Mouse (Mus musculus) hindbrain, postnatal 0 days (tissue): ENCODE data around the gene Olfr592. TPM values are rescaled to one million over a fixed set of nuclear protein-coding genes. Genes with fewer than 3 reads are reported as not detected.
"Not testable (repeated sequence)": the region's sequence is repeated elsewhere in the genome, so short reads cannot be mapped to it uniquely, and the experiment has no call there.

Experiments
- ATAC-seq: fragments of 200-750 bp; cut with Nextera tagmentation; 2 replicates; pipeline ENCODE4 v1.8.0; 2017; ENCODE audit warnings: mild to moderate bottlenecking, moderate TSS enrichment, moderate library complexity
- DNase-seq: peaks from one replicate; pipeline ENCODE4 v3.0.0-alpha.2; 2015; ENCODE audit warnings: low spot score
- H3K27ac ChIP-seq: fragments of 300-500 bp; sonication (generic); 2 replicates; pipeline ENCODE4 v1.5.1; 2014; ENCODE audit warnings: mild to moderate bottlenecking
- H3K27me3 ChIP-seq: fragments of 300-500 bp; sonication (generic); 2 replicates; pipeline ENCODE4 v1.6.1; 2014; ENCODE audit warnings: low read length, mixed read lengths; ENCODE audit not compliant: insufficient read depth
- H3K36me3 ChIP-seq: fragments of 300-500 bp; sonication (generic); 2 replicates; pipeline ENCODE4 v1.6.1; 2014; ENCODE audit warnings: low read length, mixed read lengths; ENCODE audit not compliant: insufficient read depth
- H3K4me1 ChIP-seq: fragments of 300-500 bp; sonication (generic); 2 replicates; pipeline ENCODE4 v1.6.1; 2014; ENCODE audit warnings: antibody characterized with exemption, low read length, mixed read lengths; ENCODE audit not compliant: insufficient read depth
- H3K4me2 ChIP-seq: fragments of 300-500 bp; sonication (generic); 2 replicates; pipeline ENCODE4 v1.6.1; 2014; ENCODE audit warnings: low read depth, mild to moderate bottlenecking, low read length, moderate library complexity, mixed read lengths
- H3K4me3 ChIP-seq: fragments of 300-500 bp; sonication (generic); 2 replicates; pipeline ENCODE4 v1.5.1; 2014; ENCODE audit warnings: low read length
- H3K9ac ChIP-seq: fragments of 300-500 bp; sonication (generic); replicated peaks from 2 replicates; pipeline ENCODE4 v1.6.1; 2014; ENCODE audit warnings: mild to moderate bottlenecking, low read length, moderate library complexity, mixed read lengths
- H3K9me3 ChIP-seq: fragments of 300-500 bp; sonication (generic); 2 replicates; pipeline ENCODE4 v1.6.1; 2016; ENCODE audit warnings: low read length, mixed read lengths
- CTCF ChIP-seq: IDR thresholded peaks from 2 replicates; pipeline ENCODE4 v1.5.1; 2016; ENCODE audit warnings: antibody characterized with exemption, control low read depth, low read depth
- WGBS: fragments of 180-500 bp; shearing (Covaris S2); extraction: QIAGEN DNeasy Blood & Tissue Kit; methylation state at CpG from one replicate; pipeline ENCODE4 v1.1.7; 2014; 5-methylcytosine and 5-hydroxymethylcytosine counted together
- polyA plus RNA-seq: library from polyadenylated mRNA; unstranded; fragments of >200 nt; fragmentation: Nextera tagmentation; extraction: Ambion mirVana; gene quantifications from 2 replicates; pipeline ENCODE4 v1.2.1, GENCODE M21; 2015
- total RNA-seq: library from RNA; depleted of rRNA; stranded (reverse); fragments of >200 nt; gene quantifications from 2 replicates; pipeline ENCODE4 v1.2.3, GENCODE M21; 2014; rRNA removed

The Olfr592 gene
- total RNA-seq (not detected in 2 replicates), polyA plus RNA-seq (not detected in 2 replicates)

DNA sequence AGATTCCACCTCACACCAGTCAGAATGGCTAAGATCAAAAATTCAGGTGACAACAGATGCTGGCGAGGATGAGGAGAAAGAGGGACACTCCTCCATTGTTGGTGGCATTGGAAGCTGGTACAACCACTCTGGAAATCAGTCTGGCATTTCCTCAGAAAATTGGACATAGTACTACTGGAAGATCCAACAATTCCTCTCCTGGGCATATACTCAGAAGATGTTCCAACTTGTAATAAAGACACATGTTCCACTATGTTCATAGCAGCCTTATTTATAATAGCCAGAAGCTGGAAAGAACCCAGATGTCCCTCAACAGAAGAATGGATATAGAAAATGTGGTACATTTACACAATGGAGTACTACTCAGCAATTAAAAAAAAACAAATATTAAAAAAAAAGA, at the start of gene Olfr592:
TSS of gene Olfr592 (plus strand) at position 301 of the 400 bp plus-strand sequence.
- H3K9me3 ChIP-seq, H3K36me3 ChIP-seq, DNase-seq, ATAC-seq, H3K27ac ChIP-seq, H3K9ac ChIP-seq, H3K4me2 ChIP-seq, H3K27me3 ChIP-seq, H3K4me1 ChIP-seq, H3K4me3 ChIP-seq: not testable (repeated sequence)
- WGBS = 72% methylated on average over 1 of the region's 1 CpGs

DNA sequence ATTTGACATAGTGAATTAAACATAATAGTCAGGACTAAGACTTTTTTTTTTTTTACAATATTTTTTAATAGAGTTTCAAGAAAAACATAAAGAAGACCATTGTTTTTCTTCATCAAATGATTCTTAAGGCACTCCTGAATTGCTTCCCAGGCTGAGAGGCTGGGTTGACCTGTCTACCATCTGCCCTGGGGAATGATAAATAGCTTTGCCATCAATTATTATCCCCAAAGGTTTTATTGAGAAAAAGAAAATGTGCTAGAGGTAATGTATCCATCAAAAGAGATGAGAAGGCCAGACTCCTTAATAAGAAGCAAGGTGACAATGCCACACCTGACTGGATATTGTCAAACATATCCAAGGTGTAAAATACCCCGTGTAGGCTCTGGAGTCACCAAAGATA, 44.0 kb upstream of the Olfr592 start, which contains the start of gene Olfr588-ps1:
TSS of gene Olfr588-ps1 (plus strand) at position 301 of the 400 bp plus-strand sequence.
- no peaks in the 10 kb centered on the region for H3K36me3 ChIP-seq
- H3K4me1 ChIP-seq = no peaks in the 10 kb centered on the region
- no peaks in the 10 kb centered on the region for H3K9me3 ChIP-seq
- no peak within 1 kb of the TSS for H3K9ac ChIP-seq
- H3K27ac ChIP-seq = no peak within 1 kb of the TSS
- no peak within 1 kb of the TSS for H3K4me2 ChIP-seq
- DNase-seq (no peak), ATAC-seq (no peak)
- TF ChIP-seq CTCF = no peak
- no peaks in the 10 kb centered on the region for H3K27me3 ChIP-seq
- H3K4me3 ChIP-seq = no peak within 1 kb of the TSS
- WGBS = 83% methylated on average over 1 of the region's 1 CpGs

DNA sequence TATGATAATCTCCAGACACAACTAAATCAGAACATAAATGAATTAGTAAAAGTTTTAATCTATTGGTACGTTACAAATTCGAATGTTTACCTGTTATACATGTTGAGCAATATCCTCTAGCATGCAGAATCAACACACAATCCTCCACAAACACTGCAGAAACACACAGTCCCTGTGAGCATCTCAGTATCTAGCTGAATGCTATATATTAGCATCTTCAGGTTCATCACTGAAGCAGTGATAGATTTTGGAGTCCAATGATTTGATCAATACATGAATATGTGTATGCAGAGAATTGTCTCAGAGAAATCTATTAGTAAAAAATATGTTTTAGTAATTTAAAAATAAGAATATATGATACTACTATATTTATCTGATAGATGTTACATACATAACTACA, 28.3 kb upstream of the Olfr592 start, which contains the start of gene Olfr589:
TSS of gene Olfr589 (minus strand) at position 101 of the 400 bp plus-strand sequence.
- TF ChIP-seq CTCF = no peak
- WGBS = 64% methylated on average over 2 of the region's 2 CpGs
- Histone ChIP-seq H3K27me3 (no peaks in the 10 kb centered on the region), H3K9ac (no peak within 1 kb of the TSS), H3K4me3 (no peak within 1 kb of the TSS), H3K36me3 (no peaks in the 10 kb centered on the region), H3K4me2 (no peak within 1 kb of the TSS), H3K9me3 (no peaks in the 10 kb centered on the region), H3K27ac (no peak within 1 kb of the TSS), H3K4me1 (no peaks in the 10 kb centered on the region)
- DNase-seq (no peak), ATAC-seq (no peak)

DNA sequence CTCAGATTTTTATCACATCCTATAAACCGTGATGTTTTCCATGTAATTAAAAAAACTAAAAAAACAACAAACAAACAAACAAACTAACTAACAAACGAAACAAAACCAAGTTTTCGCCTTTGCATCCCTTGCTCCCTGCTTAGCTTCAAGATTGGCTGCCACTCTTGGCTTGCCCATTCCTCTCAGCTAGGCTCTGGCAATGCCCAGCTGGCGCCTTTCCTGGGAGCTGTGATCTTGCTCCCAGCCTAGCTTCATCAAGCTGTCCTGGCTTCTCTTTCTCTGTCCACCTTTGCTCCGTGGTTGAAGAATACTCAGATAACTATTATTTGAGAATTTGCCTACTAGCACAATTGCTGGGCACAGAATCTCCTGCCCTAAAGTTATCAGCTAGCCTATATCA, 14.9 kb upstream of the Olfr592 start:
- Histone ChIP-seq H3K36me3 (no peaks in the 10 kb centered on the region), H3K9ac (no peak overlapping the region), H3K4me1 (no peaks in the 10 kb centered on the region), H3K4me3 (no peak overlapping the region), H3K27me3 (no peaks in the 10 kb centered on the region), H3K9me3 (no peaks in the 10 kb centered on the region), H3K4me2 (no peak overlapping the region), H3K27ac (no peak overlapping the region)
- no peak for TF ChIP-seq CTCF
- WGBS = 79% methylated on average over 5 of the region's 5 CpGs
- no peak for ATAC-seq
- no peak for DNase-seq

DNA sequence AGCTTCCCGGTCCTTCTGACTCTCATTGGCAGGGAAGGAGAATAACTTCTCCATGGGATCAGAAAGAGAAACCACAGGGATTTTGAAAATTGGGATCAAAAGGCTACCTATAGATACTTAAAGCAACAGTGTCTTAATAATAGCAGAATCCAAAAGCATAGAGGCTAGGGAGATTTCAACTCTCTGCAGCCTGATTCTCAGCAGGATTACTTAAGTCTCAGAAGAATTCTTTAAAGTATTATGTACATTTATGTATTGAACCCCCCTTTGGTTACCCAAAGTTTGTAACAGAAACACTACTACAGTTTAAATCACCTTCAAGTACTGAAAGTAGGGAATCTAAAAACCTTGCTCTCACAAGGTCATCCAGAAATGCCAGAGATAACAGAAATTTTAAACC, 6.4 kb upstream of the Olfr592 start, which contains the start of gene Olfr591:
TSS of gene Olfr591 (minus strand) at position 101 of the 400 bp plus-strand sequence.
- no peaks in the 10 kb centered on the region for H3K4me1 ChIP-seq
- DNase-seq (no peak), ATAC-seq (no peak)
- H3K9ac ChIP-seq = no peak within 1 kb of the TSS
- H3K4me2 ChIP-seq = no peak within 1 kb of the TSS
- no peaks in the 10 kb centered on the region for H3K36me3 ChIP-seq
- peaks cover 7% of the 10 kb centered on the region; the same call in 1 of the 2 replicates for H3K9me3 ChIP-seq
- 84% methylated on average over 1 of the region's 1 CpGs for WGBS
- H3K4me3 ChIP-seq = no peak within 1 kb of the TSS
- H3K27me3 ChIP-seq = no peaks in the 10 kb centered on the region
- TF ChIP-seq CTCF = no peak
- H3K27ac ChIP-seq = no peak within 1 kb of the TSS

DNA sequence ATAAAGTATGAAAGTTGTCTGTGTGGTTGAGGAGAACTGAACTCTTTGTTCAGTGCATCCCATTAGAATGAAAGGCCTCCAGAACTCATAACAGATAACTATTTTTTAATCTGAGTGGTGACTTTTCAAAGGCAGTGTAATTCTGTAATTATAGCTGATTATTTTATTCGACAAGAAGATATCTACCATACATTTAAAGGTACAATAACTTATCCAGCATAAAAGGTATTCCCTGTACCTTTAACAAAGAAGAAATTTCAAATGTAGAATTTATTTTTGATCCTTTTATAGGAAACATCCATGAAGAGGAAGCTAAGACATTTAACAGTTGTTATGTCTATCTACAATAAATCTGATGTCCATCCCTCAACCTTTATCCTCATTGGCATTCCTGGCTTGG, 27.0 kb downstream of the Olfr592 start, which contains the start of gene Olfr593:
TSS of gene Olfr593 (plus strand) at position 301 of the 400 bp plus-strand sequence.
- Histone ChIP-seq H3K36me3 (no peaks in the 10 kb centered on the region), H3K4me2 (no peak within 1 kb of the TSS), H3K4me3 (no peak within 1 kb of the TSS), H3K27ac (no peak within 1 kb of the TSS), H3K9me3 (no peaks in the 10 kb centered on the region), H3K27me3 (no peaks in the 10 kb centered on the region), H3K4me1 (no peaks in the 10 kb centered on the region), H3K9ac (no peak within 1 kb of the TSS)
- no peak for TF ChIP-seq CTCF
- DNase-seq = no peak
- WGBS = 74% methylated on average over 1 of the region's 1 CpGs
- ATAC-seq = no peak

DNA sequence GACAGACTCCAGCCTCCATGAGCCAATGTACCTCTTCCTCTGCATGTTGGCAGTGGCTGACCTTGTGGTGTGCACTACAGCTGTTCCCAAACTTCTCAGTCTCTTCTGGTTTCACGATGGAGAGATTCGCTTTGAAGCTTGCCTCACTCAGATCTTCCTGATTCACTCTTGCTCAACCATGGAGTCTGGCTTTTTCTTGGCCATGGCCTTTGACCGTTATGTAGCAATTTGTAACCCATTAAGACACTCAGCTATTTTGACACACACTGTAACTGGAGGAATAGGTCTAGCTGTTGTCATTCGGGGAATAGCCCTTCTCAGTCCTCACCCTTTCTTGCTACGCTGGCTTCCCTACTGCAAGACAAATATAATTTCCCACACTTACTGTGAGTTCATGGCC, 27.4 kb downstream of the Olfr592 start:
- ATAC-seq, H3K4me2 ChIP-seq, DNase-seq, H3K4me1 ChIP-seq, H3K27me3 ChIP-seq, H3K36me3 ChIP-seq, H3K9me3 ChIP-seq, H3K9ac ChIP-seq, H3K27ac ChIP-seq, H3K4me3 ChIP-seq: not testable (repeated sequence)
- WGBS = 92% methylated on average over 5 of the region's 5 CpGs
